Mouse (Mus musculus): Measurements from ENCODE around the gene P2rx7.

- TF ChIP-seq POLR2A (IDR thresholded peaks at IDR 0.05; ENCODE audit: low read depth, low read length) = no peak
- no peak for TF ChIP-seq CTCF (IDR thresholded peaks at IDR 0.05; ENCODE audit: borderline replicate concordance, insufficient read depth, low read length)
Measured at GRCm38 (mm10) chr5:122704571-122704970, 60.9 kb downstream of the P2rx7 start.
